Mouse (Mus musculus) liver, embryonic 15.5 days (tissue): ENCODE data around the gene Srsf3. TPM values are rescaled to one million over a fixed set of nuclear protein-coding genes. Genes with fewer than 3 reads are reported as not detected.
"Not testable (repeated sequence)": the region's sequence is repeated elsewhere in the genome, so short reads cannot be mapped to it uniquely, and the experiment has no call there.

Experiments used
- ATAC-seq: fragments of 200-750 bp; cut with Nextera tagmentation; 2 replicates; pipeline ENCODE4 v1.8.0; 2017; ENCODE audit warnings: moderate number of reproducible peaks, mild to moderate bottlenecking, moderate library complexity; ENCODE audit not compliant: insufficient read depth
- H3K27ac ChIP-seq: fragments of 300-500 bp; sonication (generic); replicated peaks from 2 replicates; pipeline ENCODE4 v1.5.1; 2015; ENCODE audit warnings: mild to moderate bottlenecking, inconsistent platforms
- H3K27me3 ChIP-seq: fragments of 300-500 bp; sonication (generic); 2 replicates; pipeline ENCODE4 v1.6.1; 2015; ENCODE audit warnings: mild to moderate bottlenecking, inconsistent platforms
- H3K36me3 ChIP-seq: fragments of 300-500 bp; sonication (generic); replicated peaks from 2 replicates; pipeline ENCODE4 v1.6.1; 2015; ENCODE audit warnings: moderate library complexity, mild to moderate bottlenecking, inconsistent platforms
- H3K4me1 ChIP-seq: fragments of 300-500 bp; sonication (generic); replicated peaks from 2 replicates; pipeline ENCODE4 v1.6.1; 2015; ENCODE audit warnings: inconsistent platforms
- H3K4me2 ChIP-seq: fragments of 300-500 bp; sonication (generic); 2 replicates; pipeline ENCODE4 v1.6.1; 2015; ENCODE audit warnings: moderate library complexity, mild to moderate bottlenecking, inconsistent platforms
- H3K4me3 ChIP-seq: fragments of 300-500 bp; sonication (generic); replicated peaks from 2 replicates; pipeline ENCODE4 v1.5.1; 2015; ENCODE audit warnings: mild to moderate bottlenecking, inconsistent platforms
- H3K9ac ChIP-seq: fragments of 300-500 bp; sonication (generic); 2 replicates; pipeline ENCODE4 v1.6.1; 2015; ENCODE audit warnings: moderate library complexity, mild to moderate bottlenecking, inconsistent platforms
- H3K9me3 ChIP-seq: fragments of 300-500 bp; sonication (generic); replicated peaks from 2 replicates; pipeline ENCODE4 v1.6.1; 2016; ENCODE audit warnings: inconsistent platforms
- WGBS: fragments of 180-500 bp; shearing (Covaris S2); methylation state at CpG from one replicate; pipeline ENCODE4 v1.1.7; 2015; ENCODE audit warnings: mixed read lengths; ENCODE audit not compliant: insufficient replicate concordance; 5-methylcytosine and 5-hydroxymethylcytosine counted together
- polyA plus RNA-seq: library from polyadenylated mRNA; unstranded; fragments of >200 nt; fragmentation: Nextera tagmentation; extraction: Ambion mirVana; gene quantifications from 2 replicates; pipeline ENCODE4 v1.2.1, GENCODE M21; 2015

The Srsf3 gene
- polyA plus RNA-seq: 204 and 215 TPM in 2 replicates

GRCm38 (mm10) chr17:29032274-29033069 is at the start of gene Srsf3:
Gene Srsf3, plus strand, starts transcription at chr17:29032628.
- Histone ChIP-seq H3K9me3 (no peaks in the 10 kb centered on the region), H3K27me3 (no peaks in the 10 kb centered on the region), H3K4me2 (peak within 1 kb of the TSS; percentile 91), H3K9ac (peak within 1 kb of the TSS; percentile 94), H3K36me3 (peaks cover 32% of the 10 kb centered on the region), H3K4me1 (peaks cover 43% of the 10 kb centered on the region), H3K4me3 (peak within 1 kb of the TSS; percentile 90), H3K27ac (peak within 1 kb of the TSS; percentile 96)
- under 1% methylated on average over 77 of the region's 77 CpGs for WGBS
- ATAC-seq: peak; percentile 89

DNA sequence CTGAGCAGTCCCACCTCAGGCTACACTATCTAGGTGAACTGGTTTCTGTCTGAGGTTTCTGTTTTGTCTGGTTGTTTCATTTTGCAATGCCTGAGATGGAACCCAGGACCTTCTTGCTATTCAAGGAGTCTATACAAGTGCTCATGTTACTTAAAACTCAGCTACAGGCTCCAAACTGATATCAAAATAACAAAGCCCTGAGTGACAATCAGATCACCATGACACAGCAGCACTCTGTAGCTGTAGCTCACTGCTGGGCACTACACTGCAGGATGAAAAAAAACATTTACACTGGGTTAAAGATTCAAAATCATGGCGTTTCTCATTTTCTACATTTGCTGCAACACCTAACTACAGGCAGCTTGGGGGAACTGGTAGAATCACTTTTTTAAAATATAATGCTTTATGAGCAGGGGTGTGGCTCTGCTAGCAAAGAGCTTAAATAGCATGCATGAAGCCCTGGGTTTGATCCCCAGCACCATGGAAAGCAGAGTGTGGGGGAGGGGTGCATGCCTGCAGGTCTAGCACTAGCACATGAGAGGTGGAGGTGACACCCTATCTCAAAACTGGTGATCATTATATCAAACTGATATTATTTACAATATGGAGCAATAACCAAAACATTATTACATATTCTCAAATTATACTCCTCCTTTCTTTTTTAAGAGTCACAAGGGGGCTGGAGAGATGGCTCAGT is 47.6 kb upstream of the Srsf3 start:
- Histone ChIP-seq H3K4me2 (no peak overlapping the region), H3K27ac (no peak overlapping the region), H3K9me3 (no peaks in the 10 kb centered on the region), H3K9ac (no peak overlapping the region), H3K4me3 (no peak overlapping the region), H3K27me3 (no peaks in the 10 kb centered on the region), H3K36me3 (peaks cover 75% of the 10 kb centered on the region), H3K4me1 (peaks cover 14% of the 10 kb centered on the region; the same call in 1 of the 2 replicates)
- WGBS: 83% methylated on average over 1 of the region's 1 CpGs
- no peak for ATAC-seq

GRCm38 (mm10) chr17:28986833-28987232 is 45.6 kb upstream of the Srsf3 start:
- Histone ChIP-seq H3K36me3 (peaks cover 84% of the 10 kb centered on the region), H3K9ac (no peak overlapping the region)

GRCm38 (mm10) chr17:28987713-28988112 is 44.7 kb upstream of the Srsf3 start:
- H3K27ac ChIP-seq: no peak overlapping the region
- no peaks in the 10 kb centered on the region for H3K27me3 ChIP-seq
- no peak overlapping the region for H3K9ac ChIP-seq
- 43% methylated on average over 4 of the region's 4 CpGs for WGBS
- no peaks in the 10 kb centered on the region for H3K9me3 ChIP-seq
- no peak overlapping the region for H3K4me2 ChIP-seq
- peaks cover 82% of the 10 kb centered on the region for H3K36me3 ChIP-seq
- no peak for ATAC-seq
- no peak overlapping the region for H3K4me3 ChIP-seq
- H3K4me1 ChIP-seq: peaks cover 9% of the 10 kb centered on the region; the same call in 1 of the 2 replicates

More at GRCm38 (mm10) chr17:28986833-28987232, 45.6 kb upstream of the Srsf3 start:
- Histone ChIP-seq H3K4me1 (peaks cover 14% of the 10 kb centered on the region; the same call in 1 of the 2 replicates), H3K9me3 (no peaks in the 10 kb centered on the region), H3K27ac (no peak overlapping the region), H3K27me3 (no peaks in the 10 kb centered on the region), H3K4me2 (no peak overlapping the region), H3K4me3 (no peak overlapping the region)
- ATAC-seq: no peak

- no peak overlapping the region for H3K27ac ChIP-seq
- H3K27me3 ChIP-seq: no peaks in the 10 kb centered on the region
- 0 out of 2 replicates have a peak, but pooled peaks cover 5% of the 10 kb centered on the region for H3K4me1 ChIP-seq
- H3K4me3 ChIP-seq: no peak overlapping the region
- peaks cover 80% of the 10 kb centered on the region for H3K36me3 ChIP-seq
- H3K9me3 ChIP-seq: no peaks in the 10 kb centered on the region
- 81% methylated on average over 4 of the region's 4 CpGs for WGBS
- no peak overlapping the region for H3K9ac ChIP-seq
- ATAC-seq: no peak
- no peak overlapping the region for H3K4me2 ChIP-seq
These were observed 44.1 kb upstream of the Srsf3 start for GRCm38 (mm10) chr17:28988291-28988690.

DNA sequence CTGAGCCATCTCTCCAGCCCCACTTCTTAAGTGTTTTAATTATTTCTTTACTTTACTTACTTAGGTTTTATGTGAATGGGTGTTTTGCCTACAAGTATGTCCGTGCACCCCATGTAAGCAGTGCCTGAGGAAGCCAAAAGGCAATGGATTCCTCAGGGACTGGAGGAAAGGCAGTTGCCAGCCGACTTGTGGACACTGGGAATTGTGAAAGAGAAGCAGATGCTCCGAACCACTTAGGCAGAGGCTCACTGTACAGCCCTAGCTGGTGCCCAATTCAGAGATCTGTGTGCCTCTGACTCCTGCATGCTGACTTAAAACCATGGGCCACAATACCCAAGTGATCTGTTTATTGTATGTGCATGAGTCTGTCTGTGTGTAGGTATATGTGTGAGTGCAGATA is 43.4 kb upstream of the Srsf3 start:
- Histone ChIP-seq H3K9me3 (no peaks in the 10 kb centered on the region), H3K4me1 (0 out of 2 replicates have a peak, but pooled peaks cover 5% of the 10 kb centered on the region), H3K4me2 (no peak overlapping the region), H3K27ac (no peak overlapping the region), H3K9ac (no peak overlapping the region), H3K27me3 (no peaks in the 10 kb centered on the region), H3K36me3 (peaks cover 78% of the 10 kb centered on the region), H3K4me3 (no peak overlapping the region)
- no peak for ATAC-seq
- 83% methylated on average over 3 of the region's 3 CpGs for WGBS

GRCm38 (mm10) chr17:28990060-28990459 is 42.4 kb upstream of the Srsf3 start:
- H3K4me1 ChIP-seq: 0 out of 2 replicates have a peak, but pooled peaks cover 5% of the 10 kb centered on the region
- no peak for ATAC-seq
- 72% methylated on average over 4 of the region's 4 CpGs for WGBS

DNA sequence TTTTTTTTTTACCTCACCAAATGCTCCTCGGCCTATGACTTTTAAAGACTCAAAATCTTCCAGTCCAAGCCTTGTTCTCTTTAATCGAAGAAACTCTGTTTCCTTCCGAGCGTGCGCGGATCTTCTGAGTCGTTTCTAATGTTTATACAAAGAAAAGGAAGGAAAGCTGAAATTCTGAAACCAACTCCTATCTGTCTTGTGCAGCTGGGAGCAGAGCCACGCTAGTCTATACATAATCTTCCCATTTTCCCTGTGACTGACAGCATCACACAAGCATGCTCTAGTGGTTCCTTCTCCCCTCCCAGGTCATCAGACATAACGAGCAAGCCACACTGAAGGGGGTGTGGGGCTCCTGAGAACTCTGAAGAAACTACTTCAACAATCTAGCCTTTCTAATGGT is 41.1 kb upstream of the Srsf3 start:
- 0 out of 2 replicates have a peak overlapping the region, but pooled peaks have one; percentile 25 for H3K27ac ChIP-seq

More at GRCm38 (mm10) chr17:28990060-28990459, 42.4 kb upstream of the Srsf3 start:
- Histone ChIP-seq H3K36me3 (peaks cover 75% of the 10 kb centered on the region), H3K9me3 (no peaks in the 10 kb centered on the region), H3K27ac (no peak overlapping the region), H3K27me3 (no peaks in the 10 kb centered on the region), H3K9ac (no peak overlapping the region), H3K4me3 (no peak overlapping the region), H3K4me2 (no peak overlapping the region)

DNA sequence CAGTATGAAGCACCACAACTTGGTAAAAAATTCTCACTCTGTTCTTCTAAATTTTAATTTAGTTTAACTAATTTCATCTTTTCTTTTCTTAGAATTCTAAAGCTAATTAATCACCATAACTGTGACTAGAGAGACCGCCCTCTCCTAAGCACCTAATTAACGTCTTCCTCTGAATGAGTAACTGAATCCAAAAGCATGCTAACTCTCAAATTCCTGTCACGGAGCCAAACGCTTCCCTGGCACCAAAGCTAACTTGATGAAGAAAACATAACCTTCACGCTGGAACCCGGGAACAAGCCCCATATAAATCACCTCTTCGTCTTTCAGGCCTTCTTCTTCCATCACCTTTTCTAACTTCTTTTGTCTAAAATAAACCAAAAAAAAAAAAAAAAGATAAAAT is 40.3 kb upstream of the Srsf3 start:
- Histone ChIP-seq H3K9me3 (no peaks in the 10 kb centered on the region), H3K4me3 (no peak overlapping the region), H3K27me3 (no peaks in the 10 kb centered on the region), H3K9ac (no peak overlapping the region), H3K27ac (no peak overlapping the region), H3K4me1 (0 out of 2 replicates have a peak, but pooled peaks cover 5% of the 10 kb centered on the region), H3K36me3 (peaks cover 65% of the 10 kb centered on the region), H3K4me2 (no peak overlapping the region)
- 87% methylated on average over 7 of the region's 7 CpGs for WGBS
- no peak for ATAC-seq

More for the DNA sequence above, 41.1 kb upstream of the Srsf3 start:
- Histone ChIP-seq H3K27me3 (no peaks in the 10 kb centered on the region), H3K4me1 (0 out of 2 replicates have a peak, but pooled peaks cover 5% of the 10 kb centered on the region), H3K36me3 (peaks cover 65% of the 10 kb centered on the region), H3K9ac (no peak overlapping the region), H3K4me3 (no peak overlapping the region), H3K4me2 (no peak overlapping the region), H3K9me3 (no peaks in the 10 kb centered on the region)
- no peak for ATAC-seq
- WGBS: 69% methylated on average over 9 of the region's 9 CpGs

DNA sequence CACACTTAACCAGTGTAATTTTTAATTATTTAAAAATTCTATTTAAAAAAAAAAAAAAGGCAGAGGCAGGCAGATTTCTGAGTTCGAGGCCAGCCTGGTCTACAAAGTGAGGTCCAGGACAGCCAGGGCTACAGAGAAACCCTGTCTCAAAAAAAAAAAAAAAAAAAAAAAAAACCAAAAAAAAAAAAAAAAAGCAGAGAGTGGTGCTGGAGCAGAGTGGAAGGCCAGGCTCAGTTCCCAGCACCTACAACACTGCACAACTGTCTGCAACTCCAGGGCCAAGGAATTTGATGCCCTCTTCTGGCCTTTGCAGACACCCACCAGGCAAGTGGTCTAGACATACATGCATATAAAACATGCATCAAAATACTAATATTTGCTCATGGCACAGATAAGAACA is 39.4 kb upstream of the Srsf3 start:
- H3K9ac ChIP-seq, ATAC-seq, H3K4me3 ChIP-seq, H3K4me1 ChIP-seq, H3K27ac ChIP-seq, H3K4me2 ChIP-seq, H3K9me3 ChIP-seq, H3K27me3 ChIP-seq: not testable (repeated sequence)
- H3K36me3 ChIP-seq: peaks cover 64% of the 10 kb centered on the region
- WGBS: 78% methylated on average over 1 of the region's 1 CpGs

DNA sequence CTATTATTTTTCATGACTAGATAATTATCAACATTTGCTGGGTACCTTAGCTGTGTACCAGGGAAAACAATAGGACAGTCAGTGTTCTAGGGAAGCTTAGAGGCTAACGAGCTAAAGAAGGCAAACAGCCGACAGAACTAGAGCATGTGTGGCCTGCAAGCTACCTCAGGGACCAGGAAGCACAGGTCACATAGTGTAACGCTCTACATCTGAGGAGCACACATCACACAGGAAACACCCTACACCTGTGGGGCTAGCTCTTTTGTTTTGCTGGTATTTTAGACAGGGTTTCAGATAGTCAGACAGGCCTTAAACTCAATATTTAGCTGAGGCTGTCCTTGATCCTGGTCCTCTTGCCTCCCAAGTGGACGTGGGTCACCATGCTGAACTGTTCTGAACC is 37.8 kb upstream of the Srsf3 start:
- Histone ChIP-seq H3K4me3 (no peak overlapping the region), H3K4me1 (no peaks in the 10 kb centered on the region), H3K27me3 (no peaks in the 10 kb centered on the region), H3K4me2 (no peak overlapping the region), H3K27ac (no peak overlapping the region), H3K9me3 (no peaks in the 10 kb centered on the region), H3K36me3 (peaks cover 66% of the 10 kb centered on the region), H3K9ac (no peak overlapping the region)
- 84% methylated on average over 4 of the region's 4 CpGs for WGBS
- no peak for ATAC-seq
